Mouse (Mus musculus) Patski (cell line): ENCODE measurements around the gene Tfec. TPM values are rescaled to one million over a fixed set of nuclear protein-coding genes. Genes with fewer than 3 reads are reported as not detected.

ENCODE experiments used
- ATAC-seq: fragments of 100-300 bp; one replicate; pipeline ENCODE4 v1.8.0; 2021
- CTCF ChIA-PET: fragments of 350-600 bp; sonication (Branson Sonifier 250); formaldehyde crosslinking; loops from one replicate; lab custom pipeline; 2022; ENCODE audit warnings: inconsistent platforms; lab: Charles Lee
- POLR2A ChIA-PET: fragments of 350-600 bp; sonication (Branson Sonifier 250); formaldehyde crosslinking; loops from one replicate; lab custom pipeline; 2022; ENCODE audit warnings: antibody characterized with exemption, inconsistent platforms; lab: Charles Lee
- DNase-seq: peaks from one replicate; pipeline ENCODE4 v3.0.0-alpha.2; 2011; ENCODE audit warnings: low read depth, low spot score
- H3K27me3 ChIP-seq: fragments of 371-371 bp; one replicate; pipeline ENCODE4 v1.5.1; 2021
- CTCF ChIP-seq: fragments of 100-300 bp; IDR thresholded peaks from one replicate; pipeline ENCODE4 v1.5.1; 2021
- in situ Hi-C: fragments of 300-500 bp; cut with MboI; formaldehyde crosslinking; loops from 3 replicates; pipeline ENCODE4 v1.11.1; 2018; ENCODE audit warnings: low pct_unique_long_range_greater_than_20kb, mixed read lengths
- polyA plus RNA-seq: library from polyadenylated mRNA; unstranded; gene quantifications from one replicate; pipeline ENCODE4 v1.2.3, GENCODE M21; 2021

Tfec gene
- polyA plus RNA-seq: not detected

DNA sequence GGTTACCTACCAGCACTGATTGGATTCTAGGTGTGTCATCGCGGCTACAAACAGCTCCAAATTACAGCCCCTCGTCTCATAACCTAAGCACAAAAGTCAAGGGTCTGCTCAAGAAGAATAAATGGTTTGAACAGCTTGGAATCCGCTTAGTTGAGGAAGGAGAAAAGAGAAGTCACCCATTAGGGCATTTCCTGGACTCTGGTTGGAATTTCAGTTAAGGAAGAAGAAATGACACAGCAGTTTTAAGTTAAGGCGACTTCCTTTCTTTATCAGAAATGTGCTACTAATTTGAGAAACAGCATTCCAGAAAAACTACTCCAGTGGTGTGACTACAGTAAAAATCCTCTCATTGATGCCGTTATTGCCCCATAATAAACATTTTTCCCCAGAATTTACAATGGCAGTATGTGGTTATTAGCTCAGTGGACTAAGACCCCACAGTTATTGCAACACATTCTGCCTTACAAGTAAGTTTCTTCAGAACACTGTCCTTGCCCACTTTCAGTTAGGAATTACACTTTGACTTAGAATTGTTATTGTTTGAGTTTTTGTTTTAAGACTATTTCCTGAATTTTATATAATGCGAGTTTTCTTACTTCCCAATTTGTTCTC lies at the start of gene Tfec:
TSS of gene Tfec (minus strand) at position 191 of the 612 bp plus-strand sequence.
- no peak for TF ChIP-seq CTCF
- ChIA-PET CTCF (no interaction called here), POLR2A (no interaction called here)
- ATAC-seq: no peak
- in situ Hi-C loops: no loop called here
- H3K27me3 ChIP-seq: peaks cover 4% of the 10 kb centered on the region
- no peak for DNase-seq

DNA sequence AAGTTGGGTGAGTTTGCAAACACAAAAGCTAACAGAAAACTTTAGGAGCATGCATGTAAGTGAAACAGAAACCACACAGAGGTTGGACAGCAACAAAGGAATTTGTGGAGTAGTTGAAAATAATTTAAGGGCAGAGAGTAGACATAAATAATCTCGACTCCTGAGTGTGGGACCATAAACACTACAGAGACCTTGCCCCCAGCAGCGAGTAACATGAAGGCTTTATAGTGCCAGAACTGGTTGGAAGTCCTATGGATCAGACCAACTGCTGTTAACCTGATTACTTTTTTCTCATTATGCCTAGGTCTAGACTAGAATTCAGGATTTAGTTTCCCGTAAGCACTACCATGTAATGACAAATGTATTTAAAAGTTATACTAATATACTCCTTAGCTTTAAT lies 49.6 kb upstream of the Tfec start:
- POLR2A ChIA-PET: no interaction called here
- in situ Hi-C loops: no loop called here
- CTCF ChIA-PET: no interaction called here
- no peak for TF ChIP-seq CTCF
- DNase-seq: no peak
- no peak for ATAC-seq
- H3K27me3 ChIP-seq: peaks cover 28% of the 10 kb centered on the region

DNA sequence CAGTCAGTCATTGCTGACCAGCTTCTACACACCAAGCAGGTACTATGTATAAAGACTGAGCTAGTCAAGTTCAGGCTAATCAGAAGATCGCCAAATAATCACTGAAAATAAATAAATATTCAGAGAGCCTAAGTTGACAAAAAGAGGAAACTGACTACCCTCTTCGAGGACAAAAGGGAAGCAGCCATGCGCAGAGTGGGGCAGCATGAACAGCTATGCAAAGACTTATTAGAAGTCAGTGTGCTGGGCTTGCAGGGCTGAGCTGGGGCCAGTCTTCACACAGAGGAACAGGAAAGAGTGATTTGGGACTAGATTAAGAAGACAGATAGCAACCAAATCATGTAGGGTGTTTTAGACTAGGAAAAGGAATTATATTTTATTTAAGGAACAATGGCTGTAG lies 45.3 kb upstream of the Tfec start:
- CTCF ChIA-PET: no interaction called here
- in situ Hi-C loops: no loop called here
- DNase-seq (no peak), ATAC-seq (no peak)
- no peak for TF ChIP-seq CTCF
- POLR2A ChIA-PET: no interaction called here
- H3K27me3 ChIP-seq: peaks cover 22% of the 10 kb centered on the region

GRCm38 (mm10) chr6:16942433-16942832 lies 44.2 kb upstream of the Tfec start:
- no peak for TF ChIP-seq CTCF
- H3K27me3 ChIP-seq: peaks cover 20% of the 10 kb centered on the region
- ATAC-seq (no peak), DNase-seq (no peak)
- in situ Hi-C loops: no loop called here
- POLR2A ChIA-PET: no interaction called here
- CTCF ChIA-PET: no interaction called here

- no peak for TF ChIP-seq CTCF
- POLR2A ChIA-PET: interaction anchor here (0.6 kb wide), 2 partner anchors 383 to 1732 kb away, joined by 3 to 4 read pairs; no protein-coding TSS in a partner anchor
- in situ Hi-C loops: no loop called here
- CTCF ChIA-PET: no interaction called here
- H3K27me3 ChIP-seq: peaks cover 40% of the 10 kb centered on the region
- DNase-seq: no peak
- no peak for ATAC-seq
Measured at GRCm38 (mm10) chr6:16931059-16931458, 32.8 kb upstream of the Tfec start.

DNA sequence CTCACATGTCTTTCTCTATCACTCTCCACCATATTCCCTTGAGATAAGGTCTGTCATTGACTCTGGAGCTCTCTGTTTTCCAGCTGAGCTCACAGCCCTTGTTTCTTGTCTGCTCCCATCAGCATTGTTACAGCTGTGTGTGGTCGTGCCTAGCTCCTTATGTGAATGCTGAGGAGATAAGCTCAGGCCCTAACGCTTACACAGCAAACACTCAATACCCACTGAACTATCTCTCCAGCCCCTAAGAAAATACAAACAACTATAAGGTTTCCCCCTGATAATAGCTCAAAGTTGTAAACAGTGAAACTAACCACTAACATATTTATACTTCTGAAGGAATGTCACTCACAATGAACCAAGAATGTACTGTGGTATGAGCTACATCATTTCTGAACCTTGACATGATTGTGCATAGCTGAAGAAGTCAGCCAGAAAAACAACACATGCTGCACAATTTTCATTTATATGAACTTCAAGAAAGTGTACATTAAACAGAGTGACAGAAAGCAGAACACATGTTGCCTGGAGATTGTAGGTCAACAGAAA lies 21.9 kb upstream of the Tfec start:
- POLR2A ChIA-PET: no interaction called here
- in situ Hi-C loops: no loop called here
- ATAC-seq: no peak
- DNase-seq: no peak
- TF ChIP-seq CTCF: no peak
- no peaks in the 10 kb centered on the region for H3K27me3 ChIP-seq
- CTCF ChIA-PET: no interaction called here

- H3K27me3 ChIP-seq: no peaks in the 10 kb centered on the region
- ATAC-seq (peak; percentile 82), DNase-seq (no peak)
- no peak for TF ChIP-seq CTCF
- in situ Hi-C loops: no loop called here
- CTCF ChIA-PET: interaction anchor here (1.1 kb wide), 1 partner anchor 8 kb away, joined by 4 read pairs; no protein-coding TSS in a partner anchor
- POLR2A ChIA-PET: no interaction called here
Measured at GRCm38 (mm10) chr6:16891819-16892218, 6.4 kb downstream of the Tfec start.

DNA sequence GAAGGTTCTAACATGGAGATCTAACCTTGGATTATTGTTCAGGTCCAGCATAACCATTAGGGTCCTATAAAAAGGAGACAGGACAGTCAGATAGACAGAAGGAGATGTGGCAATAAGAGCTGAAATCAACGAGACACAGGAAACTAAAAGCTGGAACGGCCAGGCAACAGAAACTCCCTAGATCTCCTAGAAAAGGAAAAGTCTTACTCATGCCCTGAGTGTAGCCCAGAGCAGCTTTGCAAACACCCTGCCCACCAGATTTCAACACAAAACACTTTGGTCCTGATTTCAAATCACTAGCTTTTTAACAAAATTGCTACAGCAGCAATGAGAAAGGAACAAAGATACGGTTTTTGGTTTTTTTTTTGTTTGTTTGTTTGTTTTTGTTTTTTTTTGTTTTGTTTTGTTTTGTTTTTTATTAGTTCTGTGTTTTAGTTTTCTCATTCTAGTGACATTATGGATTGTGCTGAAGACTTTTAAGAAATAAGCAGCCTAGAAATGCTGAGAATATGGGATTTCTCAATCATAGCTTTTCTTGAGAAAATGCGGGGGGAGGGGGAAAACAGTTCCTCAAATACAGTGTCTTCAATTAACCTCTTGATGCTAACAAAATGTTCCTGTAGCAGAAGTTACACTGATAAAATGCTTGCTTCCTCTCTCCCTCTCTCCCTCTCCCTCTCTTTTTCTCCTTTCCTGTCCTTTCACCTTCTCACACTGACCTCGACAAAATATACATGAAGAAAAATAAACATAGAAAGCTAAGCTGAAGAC lies 14.5 kb downstream of the Tfec start:
- CTCF ChIA-PET: interaction anchor here (1.5 kb wide), 1 partner anchor 9 kb away, joined by 4 read pairs; no protein-coding TSS in a partner anchor
- DNase-seq: no peak
- in situ Hi-C loops: no loop called here
- POLR2A ChIA-PET: no interaction called here
- no peak for ATAC-seq
- no peak for TF ChIP-seq CTCF
- no peaks in the 10 kb centered on the region for H3K27me3 ChIP-seq

DNA sequence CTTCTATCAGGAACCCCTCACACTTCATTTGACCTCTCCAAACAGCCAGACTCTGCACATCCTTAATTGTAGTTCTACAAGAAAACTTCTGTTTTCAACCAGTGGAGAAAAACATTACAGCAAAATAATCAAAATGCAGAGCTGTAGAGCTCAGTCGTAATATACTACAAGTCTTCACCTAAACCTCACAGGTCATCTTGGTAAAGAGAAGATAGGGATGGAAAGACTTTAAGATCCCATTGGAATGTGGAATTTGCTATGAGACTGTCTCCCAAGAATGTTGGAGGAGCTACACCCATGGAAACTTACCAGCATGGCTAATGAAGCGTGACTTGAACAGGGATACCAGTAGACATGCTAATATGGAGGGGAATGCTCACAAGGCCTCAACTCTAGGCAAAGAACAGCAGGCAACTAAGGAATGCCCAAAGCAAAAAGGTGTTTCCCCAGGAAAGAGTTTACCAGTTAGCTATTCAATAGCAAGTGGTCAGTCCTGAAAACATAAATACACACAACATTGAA lies 24.2 kb downstream of the Tfec start:
- no peak for TF ChIP-seq CTCF
- ChIA-PET POLR2A (no interaction called here), CTCF (interaction anchor here (0.9 kb wide), 1 partner anchor 12 kb away, joined by 3 read pairs; no protein-coding TSS in a partner anchor)
- no peaks in the 10 kb centered on the region for H3K27me3 ChIP-seq
- in situ Hi-C loops: no loop called here
- ATAC-seq (peak; percentile 91), DNase-seq (peak; percentile 28)

DNA sequence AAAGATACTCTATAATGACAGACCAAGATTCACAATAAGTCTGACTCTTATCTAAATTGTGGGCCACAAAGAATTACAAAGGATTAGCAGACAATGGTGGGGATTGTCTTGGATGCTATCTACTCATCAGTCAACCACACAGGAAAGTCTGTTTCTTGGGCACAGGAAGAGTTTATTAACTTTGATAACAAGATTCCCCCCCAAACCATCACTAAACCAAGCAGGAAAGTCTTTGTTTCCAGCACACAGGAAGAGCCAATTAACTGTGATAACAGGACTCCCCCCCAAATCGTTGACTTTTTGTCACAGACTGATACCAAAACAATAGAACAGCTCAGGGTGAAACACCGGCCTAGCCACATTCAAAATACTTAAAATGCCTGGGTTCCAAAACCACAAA lies 28.2 kb downstream of the Tfec start:
- ATAC-seq: no peak
- ChIA-PET POLR2A (no interaction called here), CTCF (no interaction called here)
- in situ Hi-C loops: no loop called here
- DNase-seq: no peak
- H3K27me3 ChIP-seq: peaks cover 7% of the 10 kb centered on the region
- TF ChIP-seq CTCF: no peak

DNA sequence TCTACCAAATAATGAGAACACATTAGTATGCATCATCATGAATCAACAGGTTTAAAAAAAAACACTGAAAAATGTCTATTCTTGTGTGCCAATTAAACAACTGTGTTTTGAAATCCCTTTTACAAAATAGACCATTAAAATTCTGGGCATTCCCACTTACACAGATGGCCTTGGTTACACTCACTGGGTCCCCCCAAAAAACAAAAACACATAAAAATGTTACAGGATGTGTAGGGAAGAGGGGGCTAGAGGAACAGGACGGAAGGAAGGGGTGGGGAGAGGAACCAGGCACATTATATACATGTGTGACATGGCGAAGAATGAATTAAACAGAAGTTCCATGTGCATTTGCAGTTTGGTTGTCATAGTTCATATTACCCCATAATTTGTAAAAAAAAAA lies 29.9 kb downstream of the Tfec start:
- DNase-seq (no peak), ATAC-seq (no peak)
- POLR2A ChIA-PET: no interaction called here
- peaks cover 11% of the 10 kb centered on the region for H3K27me3 ChIP-seq
- CTCF ChIA-PET: no interaction called here
- no peak for TF ChIP-seq CTCF
- in situ Hi-C loops: no loop called here
